Mouse (Mus musculus) heart, embryonic 11.5 days (tissue): ENCODE measurements around the gene 1700029F12Rik. TPM values are rescaled to one million over a fixed set of nuclear protein-coding genes. Genes with fewer than 3 reads are reported as not detected.

ENCODE experiments used
- ATAC-seq: fragments of 200-750 bp; cut with Nextera tagmentation; replicated peaks from 2 replicates; pipeline ENCODE4 v1.8.0; 2017; ENCODE audit warnings: moderate library complexity; ENCODE audit not compliant: insufficient number of reproducible peaks, low FRiP score, low TSS enrichment
- H3K27ac ChIP-seq: fragments of 300-500 bp; sonication (generic); 2 replicates; pipeline ENCODE4 v1.5.1; 2014; ENCODE audit warnings: mild to moderate bottlenecking, low read depth, low read length
- H3K27me3 ChIP-seq: fragments of 300-500 bp; sonication (generic); 2 replicates; pipeline ENCODE4 v1.6.1; 2014; ENCODE audit warnings: mild to moderate bottlenecking, low read length, mixed read lengths; ENCODE audit not compliant: control insufficient read depth, insufficient read depth
- H3K36me3 ChIP-seq: fragments of 300-500 bp; sonication (generic); 2 replicates; pipeline ENCODE4 v1.6.1; 2014; ENCODE audit warnings: mild to moderate bottlenecking, low read length, moderate library complexity, mixed read lengths; ENCODE audit not compliant: control insufficient read depth, insufficient read depth
- H3K4me1 ChIP-seq: fragments of 300-500 bp; sonication (generic); 2 replicates; pipeline ENCODE4 v1.6.1; 2014; ENCODE audit warnings: low read length; ENCODE audit not compliant: control insufficient read depth, insufficient read depth
- H3K4me2 ChIP-seq: fragments of 300-500 bp; sonication (generic); 2 replicates; pipeline ENCODE4 v1.6.1; 2014; ENCODE audit warnings: mild to moderate bottlenecking, moderate library complexity
- H3K4me3 ChIP-seq: fragments of 300-500 bp; sonication (generic); 2 replicates; pipeline ENCODE4 v1.5.1; 2014; ENCODE audit warnings: low read depth, low read length
- H3K9ac ChIP-seq: fragments of 300-500 bp; sonication (generic); 2 replicates; pipeline ENCODE4 v1.6.1; 2014; ENCODE audit warnings: mild to moderate bottlenecking, low read depth, low read length, moderate library complexity
- H3K9me3 ChIP-seq: fragments of 300-500 bp; sonication (generic); replicated peaks from 2 replicates; pipeline ENCODE4 v1.6.1; 2016; ENCODE audit warnings: low read length; ENCODE audit not compliant: control insufficient read depth
- WGBS: fragments of 180-500 bp; shearing (Covaris S2); extraction: QIAGEN DNeasy Blood & Tissue Kit; methylation state at CpG from one replicate; pipeline ENCODE4 v1.1.7; 2014; ENCODE audit not compliant: insufficient replicate concordance; 5-methylcytosine and 5-hydroxymethylcytosine counted together
- polyA plus RNA-seq: library from polyadenylated mRNA; unstranded; fragments of >200 nt; fragmentation: Nextera tagmentation; extraction: Ambion mirVana; gene quantifications from 2 replicates; pipeline ENCODE4 v1.2.1, GENCODE M21; 2014

The 1700029F12Rik gene
- polyA plus RNA-seq, 1 experiment from 2014 or later, result not detected

DNA sequence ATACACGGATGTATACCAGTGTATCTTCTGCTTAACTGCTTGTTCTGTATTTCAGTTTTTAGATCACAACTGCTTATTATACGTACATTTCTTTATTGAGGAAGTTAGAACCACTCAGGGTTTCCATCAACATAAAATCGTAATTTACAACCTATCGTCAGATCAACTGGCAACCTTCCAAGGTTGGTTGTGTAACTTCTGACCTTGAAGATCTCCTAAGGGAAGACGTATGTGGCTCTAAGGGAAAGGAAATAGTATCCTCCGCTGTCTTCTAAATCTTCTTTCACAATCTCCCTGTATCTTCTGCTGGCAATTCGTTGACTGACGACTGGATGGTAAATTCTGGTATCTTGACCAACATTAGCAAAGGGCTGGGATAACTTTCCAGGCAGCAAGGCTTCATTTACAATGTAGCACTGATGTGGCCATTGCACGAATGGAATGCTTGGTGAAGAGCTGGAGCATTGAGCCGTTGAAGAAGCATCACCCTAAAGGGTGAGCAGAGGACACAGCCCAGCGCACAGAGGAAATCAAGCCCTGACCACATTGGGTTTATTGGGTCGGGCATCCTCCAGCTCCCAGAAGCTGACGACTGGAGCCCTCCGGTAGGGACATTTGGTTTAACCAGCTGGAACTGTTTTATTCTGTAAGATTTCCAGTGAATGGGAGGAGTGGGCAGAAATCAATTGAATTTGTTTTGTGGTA is 43.4 kb downstream of the 1700029F12Rik start:
- H3K9ac ChIP-seq, result no peak overlapping the region
- no peaks in the 10 kb centered on the region for H3K9me3 ChIP-seq
- H3K4me2 ChIP-seq, result no peak overlapping the region
- 83% methylated on average over 14 of the region's 14 CpGs for WGBS
- no peak overlapping the region for H3K4me3 ChIP-seq
- no peaks in the 10 kb centered on the region for H3K27me3 ChIP-seq
- no peaks in the 10 kb centered on the region for H3K4me1 ChIP-seq
- H3K27ac ChIP-seq, result no peak overlapping the region
- no peaks in the 10 kb centered on the region for H3K36me3 ChIP-seq
- ATAC-seq, result no peak

- H3K4me2 ChIP-seq, result no peak overlapping the region
- 89% methylated on average over 3 of the region's 3 CpGs for WGBS
- no peak overlapping the region for H3K27ac ChIP-seq
Observed at GRCm38 (mm10) chr13:96990045-96990444, 44.1 kb downstream of the 1700029F12Rik start.

GRCm38 (mm10) chr13:96989129-96989528 is 45.0 kb downstream of the 1700029F12Rik start:
- Histone ChIP-seq H3K4me2 (no peak overlapping the region), H3K27ac (no peak overlapping the region), H3K36me3 (no peaks in the 10 kb centered on the region), H3K4me3 (no peak overlapping the region), H3K4me1 (no peaks in the 10 kb centered on the region), H3K9me3 (no peaks in the 10 kb centered on the region), H3K27me3 (no peaks in the 10 kb centered on the region), H3K9ac (no peak overlapping the region)
- WGBS, result 82% methylated on average over 16 of the region's 16 CpGs
- no peak for ATAC-seq

More at GRCm38 (mm10) chr13:96990045-96990444, 44.1 kb downstream of the 1700029F12Rik start:
- H3K4me1 ChIP-seq, result no peaks in the 10 kb centered on the region
- no peaks in the 10 kb centered on the region for H3K9me3 ChIP-seq
- H3K4me3 ChIP-seq, result no peak overlapping the region
- no peaks in the 10 kb centered on the region for H3K36me3 ChIP-seq
- H3K27me3 ChIP-seq, result no peaks in the 10 kb centered on the region
- no peak for ATAC-seq
- no peak overlapping the region for H3K9ac ChIP-seq

DNA sequence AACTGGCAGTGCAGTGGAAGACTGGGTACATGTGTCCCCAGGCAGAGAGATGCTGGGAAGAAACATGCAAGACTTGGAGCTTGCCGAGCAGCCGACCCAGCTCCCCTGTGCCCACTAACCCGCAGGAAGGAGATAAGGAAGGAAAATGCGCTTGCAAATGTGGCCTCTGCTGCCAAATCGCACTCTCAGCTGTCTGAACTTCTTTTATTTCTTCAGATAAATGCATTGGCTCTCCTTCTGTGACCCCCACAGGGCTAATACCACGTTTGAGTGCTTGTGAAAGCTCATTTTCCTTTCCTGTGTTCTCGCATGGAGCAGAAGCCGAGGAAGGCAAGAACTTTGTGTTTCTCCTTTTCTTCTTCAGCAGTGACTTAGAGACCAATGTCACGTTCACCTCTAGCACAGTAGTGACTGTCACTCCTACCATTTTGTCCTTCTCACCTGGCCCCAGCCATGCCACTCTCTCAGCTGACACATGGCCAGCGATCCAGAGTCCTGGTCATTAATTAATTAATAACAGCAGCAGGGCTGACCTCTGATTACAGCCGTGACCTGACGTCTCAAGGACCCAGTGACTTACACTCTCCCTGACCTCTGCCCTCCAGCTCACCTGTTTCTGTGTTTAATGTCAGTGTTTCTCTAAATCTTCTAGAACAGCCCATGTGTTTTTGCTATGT is 48.4 kb downstream of the 1700029F12Rik start:
- Histone ChIP-seq H3K9me3 (no peaks in the 10 kb centered on the region), H3K27me3 (no peaks in the 10 kb centered on the region), H3K27ac (no peak overlapping the region), H3K4me1 (no peaks in the 10 kb centered on the region), H3K4me3 (no peak overlapping the region), H3K4me2 (no peak overlapping the region), H3K9ac (no peak overlapping the region), H3K36me3 (no peaks in the 10 kb centered on the region)
- ATAC-seq, result no peak
- 42% methylated on average over 12 of the region's 12 CpGs for WGBS

DNA sequence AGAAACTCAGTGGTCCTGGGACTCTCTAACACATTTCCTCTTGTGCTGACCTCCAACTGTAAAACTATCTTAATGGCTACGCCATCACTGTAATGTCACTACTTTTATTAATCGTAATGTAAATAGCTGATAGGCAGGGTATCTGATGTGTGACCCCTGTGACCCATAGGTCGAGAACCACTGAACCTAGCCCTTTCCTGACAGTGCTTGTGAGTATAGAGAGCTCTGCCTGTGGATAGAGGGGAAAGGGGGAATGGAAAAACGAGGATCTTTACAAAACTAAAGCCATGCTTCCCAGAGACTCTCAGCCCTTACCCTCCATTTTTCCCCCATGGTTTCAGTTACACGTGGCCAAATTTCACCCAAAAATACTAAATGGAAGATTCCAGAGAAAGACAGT is 49.5 kb downstream of the 1700029F12Rik start:
- Histone ChIP-seq H3K27me3 (no peaks in the 10 kb centered on the region), H3K4me2 (no peak overlapping the region), H3K9ac (no peak overlapping the region), H3K27ac (no peak overlapping the region), H3K36me3 (no peaks in the 10 kb centered on the region), H3K4me3 (no peak overlapping the region), H3K4me1 (no peaks in the 10 kb centered on the region), H3K9me3 (no peaks in the 10 kb centered on the region)
- 73% methylated on average over 5 of the region's 5 CpGs for WGBS
- ATAC-seq, result no peak

DNA sequence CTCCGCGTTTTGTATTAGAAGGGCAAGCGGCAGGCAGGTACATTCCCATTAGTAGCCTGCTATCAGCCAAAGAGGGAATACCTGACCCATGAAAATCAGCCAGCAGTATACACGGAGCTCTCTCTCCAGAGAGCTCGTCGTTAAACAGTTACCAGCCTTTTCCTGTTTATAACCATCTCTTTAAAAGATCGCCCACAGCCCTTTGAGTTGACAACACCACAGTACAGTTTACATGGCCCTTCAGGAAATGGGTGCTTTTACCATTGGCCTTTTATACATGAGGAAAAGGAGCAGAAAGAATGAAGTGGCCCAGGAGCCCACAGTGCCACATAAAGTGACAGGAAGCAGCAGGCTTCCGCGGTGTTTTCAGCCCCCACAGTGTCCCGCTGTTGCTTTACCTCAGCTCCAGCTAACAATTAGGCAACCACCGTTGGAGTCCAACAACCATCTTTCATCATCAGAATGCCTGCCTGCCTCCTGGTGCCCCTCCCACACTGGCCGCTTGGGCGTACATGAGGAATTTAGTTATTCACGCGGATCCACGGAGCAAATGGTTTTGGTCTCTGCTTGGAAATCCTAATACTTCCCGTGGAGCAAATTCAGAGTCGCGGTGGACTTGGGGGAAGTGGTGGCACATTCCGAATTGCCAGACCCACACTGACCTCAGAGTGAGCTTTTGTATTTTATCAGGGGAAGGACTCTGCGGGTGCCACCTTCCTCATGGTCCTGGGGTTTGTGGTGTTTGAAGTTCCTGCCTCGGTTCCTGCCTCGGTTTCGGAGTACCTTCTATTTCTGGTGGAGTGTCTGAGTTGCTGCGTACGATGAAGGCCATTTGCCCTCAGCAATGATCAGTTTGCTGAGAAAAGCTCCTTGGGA is 50.7 kb downstream of the 1700029F12Rik start:
- H3K9me3 ChIP-seq, result no peaks in the 10 kb centered on the region
- 55% methylated on average over 26 of the region's 26 CpGs for WGBS
- 0 out of 2 replicates have a peak overlapping the region, but pooled peaks have one; percentile 8 for H3K4me2 ChIP-seq
- no peak overlapping the region for H3K9ac ChIP-seq
- ATAC-seq, result no peak
- no peak overlapping the region for H3K4me3 ChIP-seq
- no peak overlapping the region for H3K27ac ChIP-seq
- H3K27me3 ChIP-seq, result no peaks in the 10 kb centered on the region
- H3K4me1 ChIP-seq, result no peaks in the 10 kb centered on the region
- H3K36me3 ChIP-seq, result no peaks in the 10 kb centered on the region

GRCm38 (mm10) chr13:96980561-96980960 is 53.6 kb downstream of the 1700029F12Rik start:
- Histone ChIP-seq H3K9ac (no peak overlapping the region), H3K36me3 (no peaks in the 10 kb centered on the region), H3K4me2 (no peak overlapping the region), H3K9me3 (no peaks in the 10 kb centered on the region), H3K4me1 (no peaks in the 10 kb centered on the region), H3K27me3 (no peaks in the 10 kb centered on the region), H3K4me3 (no peak overlapping the region), H3K27ac (no peak overlapping the region)
- ATAC-seq, result no peak

DNA sequence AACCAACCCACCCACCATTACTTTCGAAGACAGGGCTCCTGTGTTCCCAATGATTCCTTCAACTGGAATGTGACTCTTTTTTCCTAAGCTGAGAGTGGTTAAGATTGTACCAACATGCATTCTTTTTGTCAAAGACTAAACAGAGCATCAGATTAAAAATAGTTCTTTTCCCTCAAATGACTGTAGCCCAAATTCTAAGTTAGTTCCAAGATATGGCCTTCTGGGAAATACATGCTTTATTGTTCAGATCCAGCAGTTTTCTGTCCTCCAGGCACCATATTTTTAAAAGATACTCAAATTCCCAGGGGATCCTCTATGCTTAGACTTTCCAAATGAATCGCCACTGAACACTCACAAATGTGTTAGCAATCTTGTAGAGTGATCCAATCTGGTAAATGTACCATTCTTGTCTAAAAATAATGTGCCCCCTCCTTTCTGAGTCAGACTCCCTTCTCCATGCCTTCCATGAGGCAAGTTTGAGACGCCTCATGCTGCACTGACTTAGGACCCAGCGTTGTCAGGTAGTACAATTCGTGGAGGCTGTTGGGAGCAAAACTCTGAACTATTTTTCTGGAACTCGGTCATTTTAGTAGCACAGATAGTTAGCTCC is 57.1 kb downstream of the 1700029F12Rik start:
- Histone ChIP-seq H3K9ac (no peak overlapping the region), H3K36me3 (no peaks in the 10 kb centered on the region), H3K4me3 (no peak overlapping the region), H3K4me2 (no peak overlapping the region), H3K9me3 (no peaks in the 10 kb centered on the region), H3K27ac (no peak overlapping the region), H3K27me3 (no peaks in the 10 kb centered on the region), H3K4me1 (peaks cover 2% of the 10 kb centered on the region)
- WGBS, result 85% methylated on average over 6 of the region's 6 CpGs
- ATAC-seq, result no peak
